Mouse (Mus musculus): Measurements from ENCODE around the gene Odam. TPM values are rescaled to one million over a fixed set of nuclear protein-coding genes. Genes with fewer than 3 reads are reported as not detected.

Gene Odam
- polyA plus RNA-seq (2012; rRNA removed), result not detected in 2 replicates

GRCm38 (mm10) chr5:87884729-87885128, at the start of gene Odam:
TSS of gene Odam (plus strand) at chr5:87885029.

GRCm38 (mm10) chr5:87925372-87925771, 40.5 kb downstream of the Odam start, which contains the start of gene Csn3:
TSS of gene Csn3 (plus strand) at chr5:87925579.

Other genes with a start within 250 kb of the Odam start
- gene Csn1s1, start 218.8 kb upstream of the Odam start, polyA plus RNA-seq (2012; rRNA removed), result not detected in 2 replicates
- gene Csn2, start 185.4 kb upstream of the Odam start, polyA plus RNA-seq (2012; rRNA removed), result not detected in 2 replicates
- gene Csn1s2a, start 110.5 kb upstream of the Odam start, polyA plus RNA-seq (2012; rRNA removed), result not detected in 2 replicates
- gene Csn1s2b, start 76.9 kb upstream of the Odam start, polyA plus RNA-seq (2012; rRNA removed), result not detected in 2 replicates
- gene Prr27, start 59.3 kb upstream of the Odam start, polyA plus RNA-seq (2012; rRNA removed), result not detected in 2 replicates
- not detected in 2 replicates for gene Csn3, start 40.5 kb downstream of the Odam start, polyA plus RNA-seq (2012; rRNA removed)
- gene 2310003L06Rik, start 84.4 kb downstream of the Odam start, polyA plus RNA-seq (2012; rRNA removed), result not detected in 2 replicates
- gene Gm28434, start 84.5 kb downstream of the Odam start, polyA plus RNA-seq (2012; rRNA removed), result not detected in 2 replicates
- not detected in 2 replicates for gene Cabs1, start 94.4 kb downstream of the Odam start, polyA plus RNA-seq (2012; rRNA removed)
- gene Smr3a, start 117.5 kb downstream of the Odam start, polyA plus RNA-seq (2012; rRNA removed), result not detected in 2 replicates
- not detected in 2 replicates for gene Smr2, start 201.5 kb downstream of the Odam start, polyA plus RNA-seq (2012; rRNA removed)
- gene Gm11116, start 226.5 kb downstream of the Odam start, polyA plus RNA-seq (2012; rRNA removed), result not detected in 2 replicates

All from stomach, adult 2 months (tissue).